Mouse (Mus musculus): ENCODE measurements around the gene Sumo3.

Gene Sumo3

DNA sequence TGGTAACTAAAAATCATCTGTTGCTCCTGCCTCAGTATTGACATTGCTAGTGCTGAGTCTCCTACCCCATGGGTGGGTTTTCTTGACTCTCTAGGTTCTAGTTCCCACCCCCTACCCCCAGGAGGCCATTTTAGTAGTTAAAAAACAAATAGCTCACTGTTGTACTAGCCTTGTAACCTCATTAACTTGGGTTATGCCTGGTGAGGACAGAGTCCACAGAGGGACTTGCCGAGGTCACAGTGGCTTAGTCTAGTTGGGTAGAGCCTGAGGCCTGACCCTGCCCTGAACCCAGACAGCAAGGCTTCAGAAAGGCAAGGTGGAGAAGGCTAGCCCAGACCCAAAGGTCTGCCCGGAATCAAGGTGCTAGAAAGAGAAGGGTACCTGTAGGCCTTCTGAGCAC lies 17.9 kb upstream of the Sumo3 start:
- DNase-seq (ENCODE audit: extremely low read depth, low read depth, low spot score) = no peak

DNA sequence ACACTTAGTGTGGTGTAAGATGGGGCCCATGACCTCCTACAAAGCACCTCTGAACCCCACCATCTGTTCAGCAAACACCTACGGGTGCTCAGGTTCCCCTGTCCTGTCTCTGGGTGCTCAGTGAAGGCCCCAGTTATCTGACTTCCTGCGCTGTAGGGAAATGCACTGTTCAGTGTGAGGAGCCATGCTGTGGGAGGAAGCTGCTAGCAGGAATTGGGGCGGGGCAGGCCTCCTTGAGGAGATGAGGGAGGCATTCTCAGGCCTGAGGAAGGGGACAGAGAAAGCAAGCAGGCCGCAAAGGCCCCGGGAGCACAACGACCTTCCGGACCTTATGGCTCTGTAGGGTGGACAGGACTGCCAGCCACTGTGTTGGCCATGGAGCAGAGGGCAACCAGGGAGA lies 16.8 kb upstream of the Sumo3 start:
- no peak for DNase-seq (ENCODE audit: extremely low read depth, low read depth, low spot score)

DNA sequence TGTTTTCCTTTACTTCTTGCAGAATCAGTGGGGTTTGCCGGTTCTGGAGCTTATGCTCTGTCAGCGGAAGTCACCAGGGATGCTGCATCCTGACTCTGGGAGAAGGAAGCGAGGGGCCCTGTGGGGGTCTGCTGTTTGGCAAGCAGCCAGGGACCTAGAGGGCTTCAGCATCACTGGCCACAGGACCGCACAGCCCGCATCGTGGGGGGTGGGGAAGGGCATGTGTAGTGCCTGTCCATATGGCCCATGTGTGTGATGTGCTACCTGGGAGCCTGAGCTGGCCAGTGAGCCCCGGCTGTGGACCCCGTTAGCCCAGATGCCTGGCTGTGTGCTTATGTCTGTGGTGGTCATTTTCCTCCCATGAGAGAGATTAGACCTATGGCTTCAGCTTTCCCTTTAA lies 16.1 kb upstream of the Sumo3 start:
- DNase-seq (ENCODE audit: extremely low read depth, low read depth, low spot score) = no peak

DNA sequence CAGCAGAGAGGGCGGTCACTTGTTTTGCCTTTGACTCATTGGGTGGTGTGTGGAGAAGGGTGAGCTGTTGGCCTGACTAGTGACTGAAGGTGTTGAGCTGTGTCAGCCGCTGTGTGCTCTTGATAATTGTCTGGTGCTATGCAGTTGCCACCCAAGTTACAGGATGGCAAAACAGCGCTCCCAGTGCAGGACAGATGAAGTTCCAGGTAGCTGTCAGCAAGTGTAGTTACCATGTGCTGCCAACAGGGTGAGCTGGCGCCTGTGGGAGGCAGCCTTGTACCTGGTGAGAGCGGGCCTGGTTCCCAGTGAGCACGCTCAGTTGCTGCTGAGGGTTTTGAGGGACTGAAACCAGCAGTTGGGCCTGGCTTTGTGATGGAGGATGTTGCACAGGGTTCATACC lies 15.1 kb upstream of the Sumo3 start:
- no peak for DNase-seq (ENCODE audit: extremely low read depth, low read depth, low spot score)

DNA sequence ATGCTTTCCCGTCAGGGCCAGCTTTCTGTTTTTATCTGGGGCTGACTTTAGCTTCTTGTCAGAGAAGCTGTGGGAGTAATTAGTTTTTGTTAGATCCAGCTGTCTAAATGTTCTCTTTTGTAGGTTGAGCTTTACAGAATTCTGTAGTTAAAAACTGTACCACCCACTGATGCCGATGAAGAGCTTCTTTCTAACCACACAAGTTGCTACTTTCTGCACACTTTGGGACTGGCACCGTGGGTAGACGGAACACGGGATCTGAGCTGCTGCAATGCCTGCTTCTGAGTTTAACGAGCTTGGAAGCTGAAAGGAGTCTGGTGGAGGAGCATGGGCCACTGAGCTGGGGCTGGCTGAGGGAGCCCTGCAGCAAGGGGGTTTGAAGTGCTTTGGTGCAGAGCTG lies 14.4 kb upstream of the Sumo3 start:
- no peak for DNase-seq (ENCODE audit: extremely low read depth, low read depth, low spot score)

DNA sequence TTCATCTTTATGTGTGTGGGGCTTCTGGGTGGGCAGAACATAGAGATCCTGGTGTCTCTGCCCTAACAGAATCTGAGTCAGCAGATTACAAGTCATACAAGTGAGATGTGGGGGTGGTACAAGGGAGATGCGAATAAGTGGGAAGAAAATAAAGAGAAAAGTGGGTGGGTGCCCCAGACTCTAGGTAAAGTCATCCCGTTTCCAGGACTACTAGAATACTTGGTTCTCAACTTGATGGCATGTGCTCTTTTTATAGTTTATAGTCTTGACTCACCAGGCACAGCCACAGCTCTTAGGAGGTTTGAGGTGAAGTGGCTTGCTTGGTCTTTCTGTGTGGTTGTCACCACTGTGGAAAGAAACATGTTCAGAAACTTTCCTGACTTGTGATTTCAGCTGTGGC lies 9.8 kb upstream of the Sumo3 start:
- DNase-seq (ENCODE audit: extremely low read depth, low read depth, low spot score) = no peak

DNA sequence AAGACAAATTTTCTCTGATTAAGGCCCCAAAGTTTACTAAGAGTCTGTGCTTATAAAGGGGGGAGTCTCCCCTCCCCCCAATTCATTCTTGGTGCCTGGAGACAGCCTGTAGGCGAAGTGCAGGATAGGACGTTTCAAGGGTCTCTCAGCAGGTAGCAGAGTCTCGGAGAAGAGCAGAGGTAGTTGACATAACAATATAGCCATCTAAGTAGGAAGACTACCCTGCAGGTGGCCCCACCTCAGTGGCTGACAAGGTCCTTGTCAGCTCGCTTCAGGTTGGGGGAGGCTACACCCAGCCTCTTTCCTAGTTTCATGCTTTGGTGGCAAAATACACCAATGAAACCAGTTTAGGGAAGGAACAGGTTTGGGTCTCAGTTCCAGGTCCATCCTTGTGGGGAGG lies 2.9 kb upstream of the Sumo3 start:
- no peak for DNase-seq (ENCODE audit: extremely low read depth, low read depth, low spot score)

DNA sequence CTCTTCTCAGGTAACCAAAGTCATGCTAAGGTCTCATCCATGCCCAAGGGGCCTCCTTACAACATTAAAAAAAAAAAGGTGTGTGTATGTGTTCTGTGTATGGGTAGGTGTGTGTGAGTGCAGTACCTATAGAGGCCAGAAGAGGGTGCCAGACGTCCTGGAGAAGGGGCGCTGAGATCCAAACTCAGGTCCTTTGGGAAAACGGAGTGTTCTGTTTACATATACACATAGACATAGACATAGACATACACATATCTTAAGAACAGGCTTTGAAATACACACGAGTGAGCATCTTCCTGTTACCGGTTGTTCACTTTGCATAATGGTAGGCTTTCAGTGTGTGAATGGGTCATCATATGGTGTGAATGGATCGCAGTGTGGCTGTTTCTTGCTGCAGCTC lies 1.8 kb upstream of the Sumo3 start:
- DNase-seq (ENCODE audit: extremely low read depth, low read depth, low spot score) = no peak

DNA sequence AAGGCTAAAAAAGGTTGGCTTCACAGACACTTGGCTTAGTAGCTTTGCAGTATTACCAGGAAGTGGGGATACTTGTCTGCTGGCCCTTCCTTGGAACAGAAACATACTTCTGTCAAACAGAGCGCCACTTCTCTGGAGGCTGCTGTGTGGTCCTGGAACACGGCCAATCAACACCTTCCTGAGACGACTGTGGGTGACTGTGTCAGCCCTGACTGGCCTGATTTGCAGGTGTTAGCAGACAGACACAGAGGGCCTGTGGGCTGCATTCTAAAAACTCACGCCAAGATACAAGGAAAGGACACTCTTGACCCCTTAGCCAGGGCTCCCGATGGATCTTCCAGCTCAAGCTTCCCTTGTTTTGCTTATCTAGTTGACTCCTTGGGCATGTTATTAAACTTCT lies 939 bp upstream of the Sumo3 start:
- no peak for DNase-seq (ENCODE audit: extremely low read depth, low read depth, low spot score)

DNA sequence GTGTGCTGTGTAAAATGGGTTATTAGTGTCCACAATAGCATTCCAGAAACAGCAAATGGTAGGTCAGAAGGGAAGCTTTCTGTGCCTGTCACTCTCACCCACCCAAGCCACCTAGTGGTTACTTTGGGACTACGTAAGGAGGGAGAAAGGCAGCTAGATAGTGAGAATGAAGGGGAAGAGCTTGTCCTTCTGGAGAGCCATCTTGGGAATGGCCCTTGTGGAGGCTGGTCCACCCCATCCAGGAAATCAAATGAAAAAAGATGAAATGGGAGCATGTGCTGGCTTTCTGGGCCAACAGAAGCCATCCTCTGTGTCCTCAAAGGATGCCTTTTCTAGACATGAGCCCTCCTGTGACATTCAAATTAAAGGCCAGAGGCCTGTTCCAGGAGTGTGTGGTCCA lies 529 bp upstream of the Sumo3 start:
- no peak for DNase-seq (ENCODE audit: extremely low read depth, low read depth, low spot score)

- DNase-seq (ENCODE audit: extremely low read depth, low read depth, low spot score) = no peak
These were observed 958 bp downstream of the Sumo3 start for GRCm38 (mm10) chr10:77606855-77607254.

- no peak for DNase-seq (ENCODE audit: extremely low read depth, low read depth, low spot score)
These were observed 1.5 kb downstream of the Sumo3 start for GRCm38 (mm10) chr10:77607441-77607840.

DNA sequence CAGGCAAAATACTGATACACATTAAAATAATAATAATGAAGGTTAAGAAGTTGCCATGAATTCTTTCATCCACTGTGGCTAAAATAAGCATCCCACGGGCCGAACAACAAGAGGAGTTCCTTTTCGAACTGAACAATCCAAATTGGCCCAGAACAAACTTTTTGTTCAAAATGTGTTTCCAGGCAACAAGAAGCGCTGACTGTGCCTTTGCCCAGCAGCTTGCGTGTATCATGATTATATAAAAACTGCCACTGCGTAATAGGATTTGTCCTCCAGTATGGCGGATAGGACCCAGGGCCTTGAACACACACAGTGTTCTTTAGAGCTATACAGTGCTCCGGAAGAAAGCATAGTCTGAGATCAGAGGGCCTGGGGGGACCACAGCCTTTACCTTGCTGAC lies 2.7 kb downstream of the Sumo3 start:
- DNase-seq (ENCODE audit: extremely low read depth, low read depth, low spot score) = no peak

DNA sequence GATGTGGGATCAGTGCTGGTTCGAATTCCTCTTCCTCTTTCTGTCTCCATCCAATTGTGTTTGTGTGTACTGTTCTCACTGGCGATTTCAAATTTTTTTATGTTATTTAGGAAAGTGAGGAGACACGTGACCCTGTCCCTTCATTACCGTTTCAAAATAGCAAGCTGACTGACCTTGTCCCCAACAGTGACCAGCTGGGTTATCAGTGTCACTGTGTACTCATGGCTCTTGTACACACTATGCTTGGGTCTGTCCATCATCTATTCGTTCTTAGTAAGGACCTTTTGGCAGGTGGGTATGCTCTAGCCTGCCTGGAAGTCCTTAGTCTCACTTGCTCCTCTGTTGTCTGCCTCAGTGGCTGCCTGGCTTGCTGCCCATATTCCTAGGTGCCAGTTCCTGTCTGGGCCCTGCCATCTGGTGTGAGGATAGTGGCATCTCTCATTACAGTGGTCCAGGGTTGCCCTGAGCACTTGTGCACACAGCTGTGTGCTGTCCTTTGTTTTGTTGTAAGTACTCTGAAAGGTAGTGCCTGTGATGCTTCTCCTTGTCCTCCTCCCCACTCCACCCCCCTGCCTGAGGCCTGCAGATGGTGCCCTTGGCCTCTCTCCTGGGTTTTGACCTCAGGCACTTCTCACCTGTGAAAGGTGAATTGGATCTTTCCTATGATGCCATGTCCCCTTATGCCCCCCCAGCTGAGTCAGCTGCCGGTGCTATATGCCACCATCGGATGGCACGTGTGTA lies 4.5 kb downstream of the Sumo3 start:
- DNase-seq (ENCODE audit: extremely low read depth, low read depth, low spot score) = no peak

GRCm38 (mm10) chr10:77613409-77613808 lies 7.5 kb downstream of the Sumo3 start:
- no peak for DNase-seq (ENCODE audit: extremely low read depth, low read depth, low spot score)

DNA sequence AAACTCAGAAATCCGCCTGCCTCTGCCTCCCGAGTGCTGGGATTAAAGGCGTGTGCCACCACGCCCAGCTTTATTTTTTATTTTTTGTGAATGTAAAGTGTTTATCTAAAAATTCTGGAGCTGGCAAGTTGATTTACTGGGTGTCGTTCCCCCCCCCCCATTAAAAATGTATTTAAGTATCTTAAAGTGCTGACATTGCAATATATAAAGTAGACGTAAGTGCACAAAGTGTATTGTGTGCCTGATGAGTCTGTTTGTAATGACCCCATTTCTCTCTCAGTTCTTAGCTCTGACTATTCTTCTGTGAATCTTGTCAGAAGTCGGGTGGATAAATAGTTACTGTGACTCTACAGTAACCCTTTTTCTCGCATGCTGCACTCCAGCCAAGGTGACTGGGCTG lies 9.8 kb downstream of the Sumo3 start:
- no peak for DNase-seq (ENCODE audit: extremely low read depth, low read depth, low spot score)

DNA sequence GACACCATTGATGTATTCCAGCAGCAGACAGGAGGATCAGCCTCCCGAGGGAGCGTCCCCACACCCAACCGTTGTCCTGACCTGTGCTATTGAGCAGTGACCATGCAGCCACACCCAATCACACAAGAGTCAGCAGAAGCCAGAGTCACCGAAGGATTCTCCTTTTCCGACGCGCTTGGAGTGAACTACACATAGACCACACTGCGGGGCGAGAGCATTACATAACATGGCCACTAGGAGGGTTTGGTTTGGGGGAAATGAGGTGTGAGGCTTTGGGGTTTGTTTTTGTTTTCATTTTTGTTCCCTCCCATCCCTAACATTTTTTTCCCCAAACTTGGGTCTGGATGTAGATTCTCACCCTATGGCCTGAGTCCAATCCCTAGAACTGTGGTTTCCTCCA lies 10.3 kb downstream of the Sumo3 start:
- no peak for DNase-seq (ENCODE audit: extremely low read depth, low read depth, low spot score)

- DNase-seq (ENCODE audit: extremely low read depth, low read depth, low spot score) = no peak
These were observed 11.0 kb downstream of the Sumo3 start for GRCm38 (mm10) chr10:77616926-77617325.

DNA sequence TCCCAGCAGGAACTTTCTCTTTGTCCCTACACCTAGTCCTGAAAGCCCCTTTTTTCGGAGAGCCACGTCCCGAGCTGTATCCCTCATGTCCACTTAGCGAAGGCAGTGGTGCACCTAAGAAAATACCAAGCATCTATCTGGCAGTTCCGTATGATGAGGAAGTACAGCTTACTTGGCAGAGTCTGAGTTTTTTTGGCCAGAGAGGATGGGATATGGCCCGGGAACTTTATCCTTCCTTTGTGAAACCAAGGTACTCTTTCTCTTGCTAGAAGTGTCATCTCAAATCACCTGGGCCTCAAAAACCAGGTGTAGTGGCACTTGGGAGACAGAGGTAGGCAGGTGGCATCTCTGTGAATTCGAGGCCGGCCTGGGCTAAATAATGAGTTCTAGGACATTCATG lies 15.6 kb downstream of the Sumo3 start:
- DNase-seq (ENCODE audit: extremely low read depth, low read depth, low spot score) = no peak

- no peak for DNase-seq (ENCODE audit: extremely low read depth, low read depth, low spot score)
These were observed 16.4 kb downstream of the Sumo3 start, which contains the start of gene Ube2g2 for GRCm38 (mm10) chr10:77622055-77622988. Ube2g2 (plus strand) TSS chr10:77622275.

GRCm38 (mm10) chr10:77623069-77623492 lies 17.2 kb downstream of the Sumo3 start:
- DNase-seq (ENCODE audit: extremely low read depth, low read depth, low spot score) = no peak

Measured in fat pad, adult 2 months (tissue).